In the genomic region with DNA sequence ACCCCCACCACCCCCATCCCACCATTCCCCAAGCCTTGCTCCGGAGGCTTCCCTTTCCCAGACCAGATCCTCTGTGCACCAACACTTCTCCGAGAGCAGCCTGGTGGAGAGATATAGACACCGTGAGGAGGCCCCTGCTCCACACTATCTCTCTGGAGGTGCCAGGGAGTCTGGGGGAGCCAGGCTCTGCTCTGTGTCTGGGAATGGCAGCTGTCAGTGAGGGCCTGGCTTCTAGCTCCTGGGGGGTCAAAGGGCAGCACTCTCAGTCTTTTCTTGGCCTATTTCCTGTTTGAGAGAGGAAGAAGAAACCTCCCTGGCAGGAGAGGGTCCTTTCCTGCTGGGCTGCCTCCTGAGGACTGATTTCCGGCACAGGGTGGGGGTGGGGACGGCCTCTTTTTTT, we compare ENCODE assay signal across 9 mouse cellular contexts. TPM values are rescaled to one million over a fixed set of nuclear protein-coding genes. Genes with fewer than 3 reads are reported as not detected.
DNase-seq lines count a peak whose midpoint lies in the region; ATAC-seq lines count a peak whose summit lies in the region.
"Had no signal": no experiment of that assay in that cellular context is flagged by ENCODE, and none has a peak within 500 bp of the region (broad histone marks: within the 10 kb centered on the region; RNA-seq: fewer than 3 reads in every experiment).

No protein-coding gene starts in this region.

- peak; percentile 21; the same call in 1 of the 2 replicates for ATAC-seq in lung, embryonic 16.5 days (ENCODE audit: low read depth)
- ATAC-seq in intestine, embryonic 16.5 days: peak; percentile 24
- no peak for ATAC-seq in neural tube, embryonic 12.5 days (ENCODE audit: low FRiP score, low read depth)

- DNase-seq in embryo, embryonic 10 days (ENCODE audit: low spot score): peak; percentile 63
- no peak for DNase-seq in embryo, embryonic 11 days
- DNase-seq in lung, postnatal 25 days (ENCODE audit: low spot score): no peak
- no peak for DNase-seq in urinary bladder, postnatal 4 days (ENCODE audit: low spot score in 2 of 2)
- no peak for DNase-seq in thymus, postnatal 36 days
- DNase-seq: thymus, adult 2 months had no signal

- no peak overlapping the region; the same call in 1 of the 2 replicates for H3K4me2 ChIP-seq in lung, embryonic 16.5 days (ENCODE audit: low read depth, low read length)
- H3K4me2 ChIP-seq in intestine, embryonic 16.5 days (ENCODE audit: low read depth, low read length): peak overlapping the region; percentile 41
- peak overlapping the region; percentile 9; the same call in 1 of the 2 replicates for H3K4me2 ChIP-seq in neural tube, embryonic 12.5 days (replicated peaks)

- peak overlapping the region; percentile 80 for H3K27ac ChIP-seq in lung, embryonic 16.5 days (ENCODE audit: low read length)
- H3K27ac ChIP-seq in intestine, embryonic 16.5 days (ENCODE audit: low read length): peak overlapping the region; percentile 80
- no peak overlapping the region for H3K27ac ChIP-seq in neural tube, embryonic 12.5 days

- 8% methylated on average over 5 of the region's 5 CpGs for WGBS in lung, embryonic 16.5 days
- 15% methylated on average over 5 of the region's 5 CpGs for WGBS in intestine, embryonic 16.5 days
- 25% methylated on average over 5 of the region's 5 CpGs for WGBS in neural tube, embryonic 12.5 days

- peaks cover 16% of the 10 kb centered on the region for H3K36me3 ChIP-seq in lung, embryonic 16.5 days (ENCODE audit: control insufficient read depth, insufficient read depth, low read length)
- peaks cover 4% of the 10 kb centered on the region; the same call in 1 of the 2 replicates for H3K36me3 ChIP-seq in intestine, embryonic 16.5 days (ENCODE audit: control insufficient read depth, insufficient read depth, low read length)
- no peaks in the 10 kb centered on the region for H3K36me3 ChIP-seq in neural tube, embryonic 12.5 days

- no peaks in the 10 kb centered on the region for H3K27me3 ChIP-seq in lung, embryonic 16.5 days (ENCODE audit: control insufficient read depth, insufficient read depth, low read depth, low read length)
- no peaks in the 10 kb centered on the region for H3K27me3 ChIP-seq in intestine, embryonic 16.5 days (replicated peaks; ENCODE audit: control insufficient read depth, insufficient read depth, low read length)
- H3K27me3 ChIP-seq in neural tube, embryonic 12.5 days (replicated peaks): no peaks in the 10 kb centered on the region

- peaks cover 40% of the 10 kb centered on the region for H3K4me1 ChIP-seq in lung, embryonic 16.5 days (replicated peaks; ENCODE audit: control insufficient read depth, insufficient read depth, low read length)
- peaks cover 52% of the 10 kb centered on the region for H3K4me1 ChIP-seq in intestine, embryonic 16.5 days (ENCODE audit: control insufficient read depth, insufficient read depth, low read length)
- H3K4me1 ChIP-seq in neural tube, embryonic 12.5 days: peaks cover 36% of the 10 kb centered on the region

- no peak overlapping the region for H3K4me3 ChIP-seq in lung, embryonic 16.5 days (ENCODE audit: low read length)
- H3K4me3 ChIP-seq in intestine, embryonic 16.5 days (ENCODE audit: low read length): peak overlapping the region; percentile 15; the same call in 1 of the 2 replicates
- H3K4me3 ChIP-seq in neural tube, embryonic 12.5 days: no peak overlapping the region

- H3K9me3 ChIP-seq in lung, embryonic 16.5 days (ENCODE audit: control insufficient read depth, low read length): no peaks in the 10 kb centered on the region
- no peaks in the 10 kb centered on the region for H3K9me3 ChIP-seq in intestine, embryonic 16.5 days (ENCODE audit: control insufficient read depth, low read length)
- no peaks in the 10 kb centered on the region for H3K9me3 ChIP-seq in neural tube, embryonic 12.5 days

- H3K9ac ChIP-seq in lung, embryonic 16.5 days (ENCODE audit: low read length): peak overlapping the region; percentile 39
- peak overlapping the region; percentile 55 for H3K9ac ChIP-seq in intestine, embryonic 16.5 days (ENCODE audit: low read depth, low read length)
- no peak overlapping the region for H3K9ac ChIP-seq in neural tube, embryonic 12.5 days

RNA-seq across cellular contexts. Expression of gene Ccdc102a, which starts 16.9 kb away (rescaled TPM):
- 18.2 and 18.5 TPM in 2 replicates for polyA plus RNA-seq in lung, embryonic 16.5 days (2015; fragmentation: Nextera tagmentation; extraction: Ambion mirVana)
- 10.9 and 11.5 TPM in 2 replicates for polyA plus RNA-seq in intestine, embryonic 16.5 days (2015; fragmentation: Nextera tagmentation; extraction: Ambion mirVana)
- 18.1 and 18.9 TPM in 2 replicates for polyA plus RNA-seq in neural tube, embryonic 12.5 days (2016; fragmentation: Nextera tagmentation; extraction: Ambion mirVana)

RNA-seq across cellular contexts. Expression of gene Adgrg5, which starts 22.5 kb away (rescaled TPM):
- 0.15 and 0.73 TPM in 2 replicates for polyA plus RNA-seq in lung, embryonic 16.5 days (2015; fragmentation: Nextera tagmentation; extraction: Ambion mirVana)
- polyA plus RNA-seq in intestine, embryonic 16.5 days (2015; fragmentation: Nextera tagmentation; extraction: Ambion mirVana): 1.6 and 2.8 TPM in 2 replicates
- 0.06 and 0.16 TPM in 2 replicates for polyA plus RNA-seq in neural tube, embryonic 12.5 days (2016; fragmentation: Nextera tagmentation; extraction: Ambion mirVana)

RNA-seq across cellular contexts. Expression of gene Dok4, which starts 24.9 kb away (rescaled TPM):
- polyA plus RNA-seq in lung, embryonic 16.5 days (2015; fragmentation: Nextera tagmentation; extraction: Ambion mirVana): 49.4 and 49.7 TPM in 2 replicates
- polyA plus RNA-seq in intestine, embryonic 16.5 days (2015; fragmentation: Nextera tagmentation; extraction: Ambion mirVana): 49.6 and 51.5 TPM in 2 replicates
- polyA plus RNA-seq in neural tube, embryonic 12.5 days (2016; fragmentation: Nextera tagmentation; extraction: Ambion mirVana): 32.7 and 41.8 TPM in 2 replicates

RNA-seq across cellular contexts. Expression of gene Polr2c, which starts 43.8 kb away (rescaled TPM):
- 150 and 157 TPM in 2 replicates for polyA plus RNA-seq in lung, embryonic 16.5 days (2015; fragmentation: Nextera tagmentation; extraction: Ambion mirVana)
- polyA plus RNA-seq in intestine, embryonic 16.5 days (2015; fragmentation: Nextera tagmentation; extraction: Ambion mirVana): 117 and 133 TPM in 2 replicates
- 130 and 143 TPM in 2 replicates for polyA plus RNA-seq in neural tube, embryonic 12.5 days (2016; fragmentation: Nextera tagmentation; extraction: Ambion mirVana)
